Mouse (Mus musculus) midbrain, embryonic 11.5 days (tissue): ENCODE data around the gene Scube2. TPM values are rescaled to one million over a fixed set of nuclear protein-coding genes. Genes with fewer than 3 reads are reported as not detected.

Experiments used
- ATAC-seq: fragments of 200-750 bp; cut with Nextera tagmentation; 2 replicates; pipeline ENCODE4 v1.8.0; 2017; ENCODE audit warnings: moderate TSS enrichment, moderate library complexity; ENCODE audit not compliant: low FRiP score
- DNase-seq: peaks from one replicate; pipeline ENCODE4 v3.0.0; 2015; ENCODE audit warnings: low spot score; ENCODE audit errors: missing footprints
- H3K27ac ChIP-seq: fragments of 300-500 bp; sonication (generic); 2 replicates; pipeline ENCODE4 v1.5.1; 2014; ENCODE audit warnings: low read depth, low read length
- H3K27me3 ChIP-seq: fragments of 300-500 bp; sonication (generic); 2 replicates; pipeline ENCODE4 v1.6.1; 2014; ENCODE audit warnings: mild to moderate bottlenecking, low read length, moderate library complexity, mixed read lengths; ENCODE audit not compliant: control insufficient read depth, insufficient read depth
- H3K36me3 ChIP-seq: fragments of 300-500 bp; sonication (generic); 2 replicates; pipeline ENCODE4 v1.6.1; 2014; ENCODE audit warnings: mild to moderate bottlenecking, low read length, moderate library complexity, mixed read lengths; ENCODE audit not compliant: control insufficient read depth, insufficient read depth
- H3K4me1 ChIP-seq: fragments of 300-500 bp; sonication (generic); 2 replicates; pipeline ENCODE4 v1.6.1; 2014; ENCODE audit warnings: low read length; ENCODE audit not compliant: control insufficient read depth, insufficient read depth
- H3K4me2 ChIP-seq: fragments of 300-500 bp; sonication (generic); 2 replicates; pipeline ENCODE4 v1.6.1; 2014; ENCODE audit warnings: mild to moderate bottlenecking, moderate library complexity
- H3K4me3 ChIP-seq: fragments of 300-500 bp; sonication (generic); 2 replicates; pipeline ENCODE4 v1.5.1; 2014; ENCODE audit warnings: low read depth, low read length
- H3K9ac ChIP-seq: fragments of 300-500 bp; sonication (generic); 2 replicates; pipeline ENCODE4 v1.6.1; 2014; ENCODE audit warnings: low read length
- H3K9me3 ChIP-seq: fragments of 300-500 bp; sonication (generic); 2 replicates; pipeline ENCODE4 v1.6.1; 2016; ENCODE audit warnings: low read length; ENCODE audit not compliant: control insufficient read depth
- WGBS: fragments of 180-500 bp; shearing (Covaris S2); extraction: QIAGEN DNeasy Blood & Tissue Kit; methylation state at CpG from one replicate; pipeline ENCODE4 v1.1.7; 2014; 5-methylcytosine and 5-hydroxymethylcytosine counted together
- polyA plus RNA-seq: library from polyadenylated mRNA; unstranded; fragments of >200 nt; fragmentation: Nextera tagmentation; extraction: Ambion mirVana; gene quantifications from 2 replicates; pipeline ENCODE4 v1.2.1, GENCODE M21; 2014

Scube2 gene
- polyA plus RNA-seq, 1 experiment from 2014 or later = 4.2 TPM

DNA sequence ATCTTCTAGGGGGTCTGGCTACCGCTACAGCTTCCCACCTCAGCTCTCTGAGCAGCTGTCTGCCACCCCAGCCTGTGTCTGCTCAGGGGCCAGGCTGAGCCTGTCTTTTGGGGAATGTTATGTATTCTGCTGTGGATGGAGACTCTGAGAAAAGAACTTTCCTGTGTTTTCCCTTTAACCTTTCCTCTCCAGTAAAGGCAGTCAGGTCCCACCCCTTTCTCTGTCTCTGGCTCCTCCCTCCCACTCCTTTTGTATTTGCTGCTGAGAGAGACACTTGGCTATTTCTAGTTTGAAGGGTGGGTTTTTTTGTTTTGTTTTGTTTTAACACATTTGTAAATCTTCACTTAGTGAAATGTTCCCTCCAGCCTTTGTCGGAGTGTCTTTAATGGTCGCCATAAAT, 1.2 kb upstream of the Scube2 start:
- peaks cover 18% of the 10 kb centered on the region for H3K4me1 ChIP-seq
- no peak overlapping the region for H3K4me3 ChIP-seq
- H3K9me3 ChIP-seq = no peaks in the 10 kb centered on the region
- H3K9ac ChIP-seq = no peak overlapping the region
- peak; percentile 34; the same call in 1 of the 2 replicates for ATAC-seq
- no peak overlapping the region; the same call in 1 of the 2 replicates for H3K27ac ChIP-seq
- WGBS = 48% methylated on average over 3 of the region's 3 CpGs
- no peak overlapping the region for H3K4me2 ChIP-seq
- DNase-seq = peak; percentile 85
- peaks cover 16% of the 10 kb centered on the region for H3K27me3 ChIP-seq
- H3K36me3 ChIP-seq = no peaks in the 10 kb centered on the region

- Histone ChIP-seq H3K4me2 (no peak overlapping the region), H3K4me1 (peaks cover 18% of the 10 kb centered on the region), H3K27me3 (peaks cover 16% of the 10 kb centered on the region), H3K9ac (no peak overlapping the region), H3K27ac (no peak overlapping the region), H3K36me3 (no peaks in the 10 kb centered on the region), H3K9me3 (no peaks in the 10 kb centered on the region), H3K4me3 (no peak overlapping the region)
- DNase-seq = no peak
- WGBS = 20% methylated on average over 4 of the region's 4 CpGs
- ATAC-seq = no peak
Measured at GRCm38 (mm10) chr7:109863561-109863960, 1.9 kb downstream of the Scube2 start.

GRCm38 (mm10) chr7:109860162-109860561, 5.3 kb downstream of the Scube2 start:
- Histone ChIP-seq H3K9me3 (no peaks in the 10 kb centered on the region), H3K36me3 (no peaks in the 10 kb centered on the region), H3K27ac (no peak overlapping the region), H3K4me1 (peaks cover 5% of the 10 kb centered on the region), H3K4me3 (no peak overlapping the region), H3K4me2 (no peak overlapping the region), H3K9ac (no peak overlapping the region), H3K27me3 (peaks cover 13% of the 10 kb centered on the region)
- DNase-seq (no peak), ATAC-seq (no peak)
- 90% methylated on average over 7 of the region's 7 CpGs for WGBS

DNA sequence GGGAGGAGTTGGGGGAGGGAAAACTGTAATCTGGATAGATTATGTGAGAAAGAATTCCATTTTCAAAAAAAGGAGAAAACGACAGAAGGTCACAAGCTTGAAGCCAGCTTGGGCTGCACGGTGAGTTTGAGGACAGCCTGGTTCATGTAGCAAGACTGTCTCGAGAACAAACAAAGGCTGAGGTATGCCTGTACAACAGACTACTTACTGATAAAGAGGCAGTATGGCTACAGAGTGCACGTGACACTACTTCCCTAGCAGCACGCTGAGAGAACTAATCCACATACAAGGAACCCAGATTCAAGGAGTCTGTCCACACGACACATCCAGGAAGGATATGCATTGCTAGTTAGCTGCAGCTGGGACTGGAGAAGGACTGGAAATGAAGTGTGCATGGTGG, 6.1 kb downstream of the Scube2 start:
- H3K9me3 ChIP-seq = no peaks in the 10 kb centered on the region
- WGBS = 64% methylated on average over 6 of the region's 6 CpGs
- no peaks in the 10 kb centered on the region for H3K36me3 ChIP-seq

GRCm38 (mm10) chr7:109852752-109853212, 12.7 kb downstream of the Scube2 start:
- peaks cover 23% of the 10 kb centered on the region for H3K4me1 ChIP-seq
- H3K27ac ChIP-seq = no peak overlapping the region
- WGBS = 61% methylated on average over 7 of the region's 7 CpGs
- ATAC-seq = no peak
- DNase-seq = no peak
- H3K27me3 ChIP-seq = 0 out of 2 replicates have a peak, but pooled peaks cover 2% of the 10 kb centered on the region
- H3K4me2 ChIP-seq = no peak overlapping the region
- no peak overlapping the region for H3K4me3 ChIP-seq
- H3K36me3 ChIP-seq = no peaks in the 10 kb centered on the region
- no peak overlapping the region for H3K9ac ChIP-seq
- H3K9me3 ChIP-seq = no peaks in the 10 kb centered on the region

More for the DNA sequence above, 6.1 kb downstream of the Scube2 start:
- Histone ChIP-seq H3K4me2 (no peak overlapping the region), H3K4me1 (peaks cover 2% of the 10 kb centered on the region; the same call in 1 of the 2 replicates), H3K27ac (no peak overlapping the region), H3K4me3 (no peak overlapping the region), H3K27me3 (peaks cover 6% of the 10 kb centered on the region), H3K9ac (no peak overlapping the region)
- ATAC-seq = no peak
- no peak for DNase-seq

GRCm38 (mm10) chr7:109852017-109852416, 13.5 kb downstream of the Scube2 start:
- ATAC-seq = no peak
- Histone ChIP-seq H3K36me3 (no peaks in the 10 kb centered on the region), H3K27me3 (0 out of 2 replicates have a peak, but pooled peaks cover 2% of the 10 kb centered on the region), H3K9me3 (no peaks in the 10 kb centered on the region), H3K4me3 (no peak overlapping the region), H3K27ac (no peak overlapping the region), H3K4me1 (peaks cover 23% of the 10 kb centered on the region), H3K4me2 (no peak overlapping the region), H3K9ac (no peak overlapping the region)
- DNase-seq = no peak
- 69% methylated on average over 7 of the region's 7 CpGs for WGBS

DNA sequence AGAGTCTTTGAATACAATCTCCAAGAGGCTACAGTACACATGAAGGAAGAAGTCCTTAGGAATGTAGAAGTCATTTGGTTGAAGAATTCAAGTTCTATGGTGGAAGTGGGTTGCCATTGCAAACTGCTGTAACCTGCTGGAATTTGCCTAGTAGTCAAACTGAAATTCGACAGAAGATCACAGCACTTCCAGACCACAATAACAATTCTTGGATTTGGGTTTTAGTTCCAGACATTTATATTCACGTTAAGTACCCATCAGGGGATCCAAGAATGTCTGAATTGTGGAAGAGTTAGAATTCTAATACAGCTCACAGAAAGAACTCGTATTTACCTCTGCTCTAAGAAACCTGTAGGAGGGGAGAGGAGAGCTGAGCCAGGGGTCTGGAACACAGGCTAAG, 14.9 kb downstream of the Scube2 start:
- no peaks in the 10 kb centered on the region for H3K36me3 ChIP-seq
- DNase-seq (peak; percentile 94), ATAC-seq (peak; percentile 43; the same call in 1 of the 2 replicates)
- peaks cover 23% of the 10 kb centered on the region for H3K4me1 ChIP-seq
- H3K4me2 ChIP-seq = no peak overlapping the region
- 0 out of 2 replicates have a peak, but pooled peaks cover 2% of the 10 kb centered on the region for H3K27me3 ChIP-seq
- no peak overlapping the region for H3K4me3 ChIP-seq
- H3K9me3 ChIP-seq = no peaks in the 10 kb centered on the region
- H3K9ac ChIP-seq = no peak overlapping the region
- no peak overlapping the region for H3K27ac ChIP-seq
- WGBS = 34% methylated on average over 3 of the region's 3 CpGs

- H3K9ac ChIP-seq = 0 out of 2 replicates have a peak overlapping the region, but pooled peaks have one; percentile 36
- ATAC-seq (peak; percentile 87), DNase-seq (peak; percentile 89)
- 23% methylated on average over 8 of the region's 8 CpGs for WGBS
- H3K36me3 ChIP-seq = no peaks in the 10 kb centered on the region
- no peaks in the 10 kb centered on the region for H3K9me3 ChIP-seq
- H3K4me2 ChIP-seq = peak overlapping the region; percentile 19; the same call in 1 of the 2 replicates
- 0 out of 2 replicates have a peak, but pooled peaks cover 2% of the 10 kb centered on the region for H3K27me3 ChIP-seq
- no peak overlapping the region for H3K4me3 ChIP-seq
- H3K4me1 ChIP-seq = peaks cover 23% of the 10 kb centered on the region
- H3K27ac ChIP-seq = peak overlapping the region; percentile 41; the same call in 1 of the 2 replicates
Measured at GRCm38 (mm10) chr7:109849750-109850434, 15.6 kb downstream of the Scube2 start.
